Mouse (Mus musculus): ENCODE data around the gene Bicdl2. TPM values are rescaled to one million over a fixed set of nuclear protein-coding genes. Genes with fewer than 3 reads are reported as not detected.
A peak's percentile ranks its signal among the peaks of the same experiment; 100 is the strongest.

The Bicdl2 gene
- 4.2 TPM in 2 replicates for polyA plus RNA-seq (2015; fragmentation: Nextera tagmentation; extraction: Ambion mirVana)

GRCm38 (mm10) chr17:23660117-23660875 is at the start of gene Bicdl2:
TSS of gene Bicdl2 (plus strand) at chr17:23660506.
- H3K4me2 ChIP-seq (replicated peaks): peak within 1 kb of the TSS; percentile 73
- 5% methylated on average over 27 of the region's 27 CpGs for WGBS
- peak within 1 kb of the TSS; percentile 20; the same call in 1 of the 2 replicates for H3K9ac ChIP-seq
- ATAC-seq: peak; percentile 80
- H3K4me1 ChIP-seq (replicated peaks): peaks cover 7% of the 10 kb centered on the region; the same call in 1 of the 2 replicates
- H3K9me3 ChIP-seq: no peaks in the 10 kb centered on the region
- no peak within 1 kb of the TSS for H3K27ac ChIP-seq
- no peaks in the 10 kb centered on the region for H3K36me3 ChIP-seq
- peaks cover 22% of the 10 kb centered on the region for H3K27me3 ChIP-seq (replicated peaks)
- peak within 1 kb of the TSS; percentile 43 for H3K4me3 ChIP-seq (replicated peaks)

GRCm38 (mm10) chr17:23617087-23617486 is 43.2 kb upstream of the Bicdl2 start:
- Histone ChIP-seq H3K4me2 (replicated peaks) (no peak overlapping the region), H3K4me3 (replicated peaks) (no peak overlapping the region), H3K27ac (no peak overlapping the region), H3K36me3 (no peaks in the 10 kb centered on the region), H3K9me3 (no peaks in the 10 kb centered on the region), H3K4me1 (replicated peaks) (no peaks in the 10 kb centered on the region), H3K9ac (no peak overlapping the region), H3K27me3 (replicated peaks) (0 out of 2 replicates have a peak, but pooled peaks cover 7% of the 10 kb centered on the region)
- no peak for ATAC-seq
- 39% methylated on average over 9 of the region's 9 CpGs for WGBS

- WGBS: 69% methylated on average over 7 of the region's 7 CpGs
- ATAC-seq: no peak
- no peak overlapping the region for H3K4me2 ChIP-seq (replicated peaks)
- no peaks in the 10 kb centered on the region for H3K36me3 ChIP-seq
- no peaks in the 10 kb centered on the region for H3K4me1 ChIP-seq (replicated peaks)
- no peaks in the 10 kb centered on the region for H3K9me3 ChIP-seq
- H3K9ac ChIP-seq: no peak overlapping the region
- no peak overlapping the region for H3K4me3 ChIP-seq (replicated peaks)
- no peak overlapping the region for H3K27ac ChIP-seq
- H3K27me3 ChIP-seq (replicated peaks): 0 out of 2 replicates have a peak, but pooled peaks cover 7% of the 10 kb centered on the region
These were observed 40.0 kb upstream of the Bicdl2 start for GRCm38 (mm10) chr17:23620351-23620750.

GRCm38 (mm10) chr17:23627813-23628212 is 32.5 kb upstream of the Bicdl2 start:
- H3K4me1 ChIP-seq (replicated peaks): 0 out of 2 replicates have a peak, but pooled peaks cover 3% of the 10 kb centered on the region
- no peak for ATAC-seq
- H3K36me3 ChIP-seq: no peaks in the 10 kb centered on the region
- no peaks in the 10 kb centered on the region for H3K9me3 ChIP-seq
- H3K4me2 ChIP-seq (replicated peaks): no peak overlapping the region
- 42% methylated on average over 7 of the region's 7 CpGs for WGBS
- no peak overlapping the region for H3K4me3 ChIP-seq (replicated peaks)
- no peak overlapping the region for H3K27ac ChIP-seq
- no peak overlapping the region for H3K9ac ChIP-seq
- no peaks in the 10 kb centered on the region for H3K27me3 ChIP-seq (replicated peaks)

- Histone ChIP-seq H3K4me2 (replicated peaks) (peak overlapping the region; percentile 62), H3K36me3 (no peaks in the 10 kb centered on the region), H3K9me3 (no peaks in the 10 kb centered on the region), H3K4me1 (replicated peaks) (0 out of 2 replicates have a peak, but pooled peaks cover 3% of the 10 kb centered on the region), H3K9ac (peak overlapping the region; percentile 32; the same call in 1 of the 2 replicates), H3K27me3 (replicated peaks) (no peaks in the 10 kb centered on the region), H3K4me3 (replicated peaks) (0 out of 2 replicates have a peak overlapping the region, but pooled peaks have one; percentile 10), H3K27ac (no peak overlapping the region)
- WGBS: 19% methylated on average over 22 of the region's 22 CpGs
- ATAC-seq: peak; percentile 93
These were observed 29.9 kb upstream of the Bicdl2 start for GRCm38 (mm10) chr17:23630195-23631020.

GRCm38 (mm10) chr17:23631241-23631640 is 29.1 kb upstream of the Bicdl2 start:
- WGBS: 71% methylated on average over 8 of the region's 8 CpGs
- Histone ChIP-seq H3K27me3 (replicated peaks) (no peaks in the 10 kb centered on the region), H3K27ac (no peak overlapping the region), H3K4me2 (replicated peaks) (no peak overlapping the region), H3K9me3 (no peaks in the 10 kb centered on the region), H3K9ac (no peak overlapping the region), H3K36me3 (no peaks in the 10 kb centered on the region), H3K4me3 (replicated peaks) (no peak overlapping the region), H3K4me1 (replicated peaks) (0 out of 2 replicates have a peak, but pooled peaks cover 3% of the 10 kb centered on the region)
- no peak for ATAC-seq

GRCm38 (mm10) chr17:23644613-23645495 is 15.5 kb upstream of the Bicdl2 start, which contains the start of gene Mmp25:
TSS of gene Mmp25 (minus strand) at chr17:23645277.
- under 1% methylated on average over 58 of the region's 58 CpGs for WGBS
- Histone ChIP-seq H3K9me3 (no peaks in the 10 kb centered on the region), H3K27ac (no peak within 1 kb of the TSS), H3K27me3 (replicated peaks) (peaks cover 13% of the 10 kb centered on the region), H3K4me1 (replicated peaks) (peaks cover 10% of the 10 kb centered on the region; the same call in 1 of the 2 replicates), H3K4me3 (replicated peaks) (peak within 1 kb of the TSS; percentile 46), H3K36me3 (no peaks in the 10 kb centered on the region), H3K4me2 (replicated peaks) (peak within 1 kb of the TSS; percentile 85), H3K9ac (peak within 1 kb of the TSS; percentile 48)
- ATAC-seq: peak; percentile 66

- H3K27ac ChIP-seq: no peak overlapping the region
- WGBS: 41% methylated on average over 10 of the region's 10 CpGs
- H3K9ac ChIP-seq: no peak overlapping the region
- no peak overlapping the region for H3K4me2 ChIP-seq (replicated peaks)
- H3K4me1 ChIP-seq (replicated peaks): peaks cover 10% of the 10 kb centered on the region; the same call in 1 of the 2 replicates
- no peaks in the 10 kb centered on the region for H3K9me3 ChIP-seq
- H3K27me3 ChIP-seq (replicated peaks): peaks cover 13% of the 10 kb centered on the region
- no peak for ATAC-seq
- no peak overlapping the region for H3K4me3 ChIP-seq (replicated peaks)
- no peaks in the 10 kb centered on the region for H3K36me3 ChIP-seq
These were observed 14.4 kb upstream of the Bicdl2 start for GRCm38 (mm10) chr17:23645894-23646293.

- Histone ChIP-seq H3K9ac (no peak overlapping the region), H3K27me3 (replicated peaks) (0 out of 2 replicates have a peak, but pooled peaks cover 4% of the 10 kb centered on the region), H3K4me3 (replicated peaks) (no peak overlapping the region), H3K27ac (no peak overlapping the region), H3K4me2 (replicated peaks) (no peak overlapping the region), H3K9me3 (no peaks in the 10 kb centered on the region), H3K36me3 (no peaks in the 10 kb centered on the region), H3K4me1 (replicated peaks) (no peaks in the 10 kb centered on the region)
- no peak for ATAC-seq
- WGBS: 76% methylated on average over 6 of the region's 6 CpGs
These were observed 8.9 kb upstream of the Bicdl2 start for GRCm38 (mm10) chr17:23651363-23651762.

- no peak overlapping the region for H3K27ac ChIP-seq
- no peak overlapping the region for H3K4me2 ChIP-seq (replicated peaks)
- no peaks in the 10 kb centered on the region for H3K9me3 ChIP-seq
- ATAC-seq: no peak
- no peaks in the 10 kb centered on the region for H3K36me3 ChIP-seq
- H3K4me3 ChIP-seq (replicated peaks): no peak overlapping the region
- no peaks in the 10 kb centered on the region; the same call in 1 of the 2 replicates for H3K27me3 ChIP-seq (replicated peaks)
- 80% methylated on average over 2 of the region's 2 CpGs for WGBS
- no peak overlapping the region for H3K9ac ChIP-seq
- H3K4me1 ChIP-seq (replicated peaks): no peaks in the 10 kb centered on the region
These were observed 7.0 kb upstream of the Bicdl2 start for GRCm38 (mm10) chr17:23653324-23653723.

GRCm38 (mm10) chr17:23654001-23654400 is 6.3 kb upstream of the Bicdl2 start:
- no peaks in the 10 kb centered on the region for H3K4me1 ChIP-seq (replicated peaks)
- no peaks in the 10 kb centered on the region for H3K9me3 ChIP-seq
- H3K4me3 ChIP-seq (replicated peaks): no peak overlapping the region
- H3K4me2 ChIP-seq (replicated peaks): no peak overlapping the region
- H3K27ac ChIP-seq: no peak overlapping the region
- H3K9ac ChIP-seq: no peak overlapping the region
- H3K27me3 ChIP-seq (replicated peaks): no peaks in the 10 kb centered on the region; the same call in 1 of the 2 replicates
- 56% methylated on average over 6 of the region's 6 CpGs for WGBS
- H3K36me3 ChIP-seq: no peaks in the 10 kb centered on the region
- ATAC-seq: no peak
